Mouse (Mus musculus) bone marrow macrophage, adult 2 months (primary cell): Measurements from ENCODE around the gene Tbx2.

ENCODE experiments used
- CTCF ChIP-seq: IDR thresholded peaks from 2 replicates; pipeline ENCODE4 v1.5.1; 2012; ENCODE audit warnings: low read depth, mild to moderate bottlenecking, low read length, moderate library complexity
- POLR2A ChIP-seq: IDR thresholded peaks from 2 replicates; pipeline ENCODE4 v1.6.1; 2012; ENCODE audit warnings: mild to moderate bottlenecking, low read depth, low read length, borderline replicate concordance

GRCm38 (mm10) chr11:85838424-85839257, 6.3 kb downstream of the Tbx2 start:
- TF ChIP-seq CTCF (no peak), POLR2A (no peak)
